Mouse (Mus musculus) ZHBTc4 (cell line): ENCODE measurements around the gene Fcnb.

ENCODE experiments used
- DNase-seq: peaks from one replicate; pipeline ENCODE4 v3.0.0-alpha.2; 2011; ENCODE audit warnings: low read depth, low spot score

Fcnb gene

GRCm38 (mm10) chr2:28032469-28032868 lies 52.2 kb downstream of the Fcnb start:
- no peak for DNase-seq

- peak; percentile 83 for DNase-seq
These were observed 52.8 kb downstream of the Fcnb start for GRCm38 (mm10) chr2:28031860-28032259.
